Mouse (Mus musculus): ENCODE data around the gene Gpsm3. TPM values are rescaled to one million over a fixed set of nuclear protein-coding genes. Genes with fewer than 3 reads are reported as not detected.
A peak's percentile ranks its signal among the peaks of the same experiment; 100 is the strongest.

The Gpsm3 gene
- total and polyA plus RNA-seq, 3 experiments = 3.9 to 6.4 (median 5.2) TPM

- H3K27ac ChIP-seq = peak overlapping the region; percentile 55
- H3K36me3 ChIP-seq (ENCODE audit: control insufficient read depth, insufficient read depth, low read length) = no peaks in the 10 kb centered on the region
- no peak for TF ChIP-seq CTCF (IDR thresholded peaks at IDR 0.05)
- 0 out of 2 replicates have a peak, but pooled peaks have one; percentile 46 for TF ChIP-seq EP300 (IDR thresholded peaks at IDR 0.05; ENCODE audit: insufficient read depth, low read depth, low read length)
- TF ChIP-seq POLR2A (IDR thresholded peaks at IDR 0.05; ENCODE audit: insufficient read depth, low read depth, low read length) = peak; percentile 55
- H3K4me1 ChIP-seq (ENCODE audit: control insufficient read depth, insufficient read depth, low read length) = peaks cover 5% of the 10 kb centered on the region
- no peaks in the 10 kb centered on the region for H3K79me2 ChIP-seq (replicated peaks; ENCODE audit: control insufficient read depth, insufficient read depth, low read length)
- H3K4me3 ChIP-seq = peak overlapping the region; percentile 47
- 4% methylated on average over 26 of the region's 26 CpGs for WGBS
- 0 out of 2 replicates have a peak overlapping the region, but pooled peaks have one; percentile 47 for H3K9ac ChIP-seq (ENCODE audit: low read depth, low read length)
- intact Hi-C loops (cut with DNase I) = no loop called here
- H3K27me3 ChIP-seq (ENCODE audit: control insufficient read depth, insufficient read depth, low read length) = no peaks in the 10 kb centered on the region
- DNase-seq = peak; percentile 87 to 88
Observed at GRCm38 (mm10) chr17:34632261-34632691, 42.7 kb downstream of the Gpsm3 start.

GRCm38 (mm10) chr17:34635671-34636070, 46.1 kb downstream of the Gpsm3 start:
- Histone ChIP-seq H3K9ac (ENCODE audit: low read depth, low read length) (no peak overlapping the region), H3K27ac (no peak overlapping the region), H3K4me3 (no peak overlapping the region), H3K4me1 (ENCODE audit: control insufficient read depth, insufficient read depth, low read length) (peaks cover 5% of the 10 kb centered on the region), H3K79me2 (replicated peaks; ENCODE audit: control insufficient read depth, insufficient read depth, low read length) (no peaks in the 10 kb centered on the region), H3K36me3 (ENCODE audit: control insufficient read depth, insufficient read depth, low read length) (no peaks in the 10 kb centered on the region), H3K27me3 (ENCODE audit: control insufficient read depth, insufficient read depth, low read length) (no peaks in the 10 kb centered on the region)
- intact Hi-C loops (cut with DNase I) = no loop called here
- TF ChIP-seq POLR2A (IDR thresholded peaks at IDR 0.05; ENCODE audit: insufficient read depth, low read depth, low read length) = no peak
- no peak for TF ChIP-seq CTCF (IDR thresholded peaks at IDR 0.05)
- no peak for TF ChIP-seq EP300 (IDR thresholded peaks at IDR 0.05; ENCODE audit: insufficient read depth, low read depth, low read length)
- WGBS = 49% methylated on average over 2 of the region's 2 CpGs
- no peak for DNase-seq

- no peaks in the 10 kb centered on the region for H3K79me2 ChIP-seq (replicated peaks; ENCODE audit: control insufficient read depth, insufficient read depth, low read length)
- no peak overlapping the region for H3K27ac ChIP-seq
- peaks cover 6% of the 10 kb centered on the region for H3K4me1 ChIP-seq (ENCODE audit: control insufficient read depth, insufficient read depth, low read length)
- no peaks in the 10 kb centered on the region for H3K27me3 ChIP-seq (ENCODE audit: control insufficient read depth, insufficient read depth, low read length)
- WGBS = 45% methylated on average over 3 of the region's 3 CpGs
- no peak overlapping the region for H3K9ac ChIP-seq (ENCODE audit: low read depth, low read length)
- DNase-seq = no peak
- no peaks in the 10 kb centered on the region for H3K36me3 ChIP-seq (ENCODE audit: control insufficient read depth, insufficient read depth, low read length)
- TF ChIP-seq POLR2A (IDR thresholded peaks at IDR 0.05; ENCODE audit: insufficient read depth, low read depth, low read length) (no peak), EP300 (IDR thresholded peaks at IDR 0.05; ENCODE audit: insufficient read depth, low read depth, low read length) (no peak), CTCF (IDR thresholded peaks at IDR 0.05) (no peak)
- intact Hi-C loops (cut with DNase I) = no loop called here
- no peak overlapping the region for H3K4me3 ChIP-seq
Observed at GRCm38 (mm10) chr17:34637459-34637858, 47.9 kb downstream of the Gpsm3 start.

- TF ChIP-seq POLR2A (IDR thresholded peaks at IDR 0.05; ENCODE audit: insufficient read depth, low read depth, low read length) (no peak), EP300 (IDR thresholded peaks at IDR 0.05; ENCODE audit: insufficient read depth, low read depth, low read length) (no peak), CTCF (IDR thresholded peaks at IDR 0.05) (no peak)
- Histone ChIP-seq H3K27me3 (ENCODE audit: control insufficient read depth, insufficient read depth, low read length) (no peaks in the 10 kb centered on the region), H3K4me3 (no peak overlapping the region), H3K9ac (ENCODE audit: low read depth, low read length) (no peak overlapping the region), H3K27ac (peak overlapping the region; percentile 60), H3K36me3 (ENCODE audit: control insufficient read depth, insufficient read depth, low read length) (no peaks in the 10 kb centered on the region), H3K4me1 (ENCODE audit: control insufficient read depth, insufficient read depth, low read length) (peaks cover 6% of the 10 kb centered on the region), H3K79me2 (replicated peaks; ENCODE audit: control insufficient read depth, insufficient read depth, low read length) (no peaks in the 10 kb centered on the region)
- intact Hi-C loops (cut with DNase I) = no loop called here
- 82% methylated on average over 7 of the region's 7 CpGs for WGBS
- DNase-seq = no peak
Observed at GRCm38 (mm10) chr17:34639461-34640255, 50.1 kb downstream of the Gpsm3 start.

GRCm38 (mm10) chr17:34640778-34641601, 51.4 kb downstream of the Gpsm3 start:
- Histone ChIP-seq H3K27ac (peak overlapping the region; percentile 60), H3K9ac (ENCODE audit: low read depth, low read length) (no peak overlapping the region), H3K36me3 (ENCODE audit: control insufficient read depth, insufficient read depth, low read length) (no peaks in the 10 kb centered on the region), H3K79me2 (replicated peaks; ENCODE audit: control insufficient read depth, insufficient read depth, low read length) (no peaks in the 10 kb centered on the region), H3K27me3 (ENCODE audit: control insufficient read depth, insufficient read depth, low read length) (no peaks in the 10 kb centered on the region), H3K4me3 (no peak overlapping the region), H3K4me1 (ENCODE audit: control insufficient read depth, insufficient read depth, low read length) (peaks cover 7% of the 10 kb centered on the region)
- peak; percentile 65 to 74 for DNase-seq
- intact Hi-C loops (cut with DNase I) = no loop called here
- 14% methylated on average over 11 of the region's 11 CpGs for WGBS
- TF ChIP-seq EP300 (IDR thresholded peaks at IDR 0.05; ENCODE audit: insufficient read depth, low read depth, low read length) (0 out of 2 replicates have a peak, but pooled peaks have one; percentile 64), CTCF (IDR thresholded peaks at IDR 0.05) (peak; percentile 50), POLR2A (IDR thresholded peaks at IDR 0.05; ENCODE audit: insufficient read depth, low read depth, low read length) (no peak)

Other genes with a start within 250 kb of the Gpsm3 start
- gene Btnl2, start 235.0 kb upstream of the Gpsm3 start, total RNA-seq (2021) = under 1 TPM; 0.41 to 0.44 TPM
- 0.26 and 0.31 TPM in 2 replicates for gene Btnl2, start 235.0 kb upstream of the Gpsm3 start, polyA plus RNA-seq (2012; rRNA removed)
- not detected for gene Btnl1, start 212.7 kb upstream of the Gpsm3 start, total RNA-seq (2021)
- not detected in 2 replicates for gene Btnl1, start 212.7 kb upstream of the Gpsm3 start, polyA plus RNA-seq (2012; rRNA removed)
- gene BC051142, start 191.0 kb upstream of the Gpsm3 start, total RNA-seq (2021) = not detected
- 0.94 and 1.1 TPM in 2 replicates for gene BC051142, start 191.0 kb upstream of the Gpsm3 start, polyA plus RNA-seq (2012; rRNA removed)
- gene Btnl4, start 112.5 kb upstream of the Gpsm3 start, total RNA-seq (2021) = not detected
- gene Btnl4, start 112.5 kb upstream of the Gpsm3 start, polyA plus RNA-seq (2012; rRNA removed) = not detected in 2 replicates
- gene Btnl6, start 72.5 kb upstream of the Gpsm3 start, total RNA-seq (2021) = not detected
- not detected in 2 replicates for gene Btnl6, start 72.5 kb upstream of the Gpsm3 start, polyA plus RNA-seq (2012; rRNA removed)
- gene Notch4, start 25.5 kb upstream of the Gpsm3 start, total RNA-seq (2021) = 10 to 100 TPM; 30.4 to 32.3 TPM
- gene Notch4, start 25.5 kb upstream of the Gpsm3 start, polyA plus RNA-seq (2012; rRNA removed) = 21.4 and 24.8 TPM in 2 replicates
- gene Pbx2, start 1.5 kb downstream of the Gpsm3 start, total RNA-seq (2021) = 10 to 100 TPM; 16.1 to 18.4 TPM
- 22.1 and 28.3 TPM in 2 replicates for gene Pbx2, start 1.5 kb downstream of the Gpsm3 start, polyA plus RNA-seq (2012; rRNA removed)
- under 1 TPM; 0.14 to 0.18 TPM for gene Ager, start 8.1 kb downstream of the Gpsm3 start, total RNA-seq (2021)
- gene Ager, start 8.1 kb downstream of the Gpsm3 start, polyA plus RNA-seq (2012; rRNA removed) = 0.38 and 2.2 TPM in 2 replicates
- 10 to 100 TPM; 37.6 to 40.4 TPM for gene Rnf5, start 13.9 kb downstream of the Gpsm3 start, total RNA-seq (2021)
- 71.7 and 92.2 TPM in 2 replicates for gene Rnf5, start 13.9 kb downstream of the Gpsm3 start, polyA plus RNA-seq (2012; rRNA removed)
- gene Agpat1, start 14.5 kb downstream of the Gpsm3 start, total RNA-seq (2021) = 10 to 100 TPM; 64.8 to 68.9 TPM
- 178 and 184 TPM in 2 replicates for gene Agpat1, start 14.5 kb downstream of the Gpsm3 start, polyA plus RNA-seq (2012; rRNA removed)
- 1 to 10 TPM; 1.2 to 1.8 TPM for gene Egfl8, start 26.2 kb downstream of the Gpsm3 start, total RNA-seq (2021)
- gene Egfl8, start 26.2 kb downstream of the Gpsm3 start, polyA plus RNA-seq (2012; rRNA removed) = 2.4 and 3.4 TPM in 2 replicates
- gene Ppt2, start 38.7 kb downstream of the Gpsm3 start, total RNA-seq (2021) = 10 to 100 TPM; 53.0 to 63.9 TPM
- gene Ppt2, start 38.7 kb downstream of the Gpsm3 start, polyA plus RNA-seq (2012; rRNA removed) = 50.5 and 55.7 TPM in 2 replicates
- gene Prrt1, start 39.7 kb downstream of the Gpsm3 start, total RNA-seq (2021) = 1 to 10 TPM in 1 of 2 experiments, under 1 TPM in 1; 0.86 to 1.4 TPM
- gene Prrt1, start 39.7 kb downstream of the Gpsm3 start, polyA plus RNA-seq (2012; rRNA removed) = 2.7 and 7.0 TPM in 2 replicates
- gene Fkbpl, start 55.0 kb downstream of the Gpsm3 start, total RNA-seq (2021) = 1 to 10 TPM; 7.9 TPM
- gene Fkbpl, start 55.0 kb downstream of the Gpsm3 start, polyA plus RNA-seq (2012; rRNA removed) = 4.0 and 8.8 TPM in 2 replicates
- gene Atf6b, start 57.3 kb downstream of the Gpsm3 start, total RNA-seq (2021) = 10 to 100 TPM; 15.3 to 18.4 TPM
- gene Atf6b, start 57.3 kb downstream of the Gpsm3 start, polyA plus RNA-seq (2012; rRNA removed) = 25.3 and 27.4 TPM in 2 replicates
- 10 to 100 TPM; 28.5 to 28.8 TPM for gene Tnxb, start 80.7 kb downstream of the Gpsm3 start, total RNA-seq (2021)
- gene Tnxb, start 80.7 kb downstream of the Gpsm3 start, polyA plus RNA-seq (2012; rRNA removed) = 27.3 and 32.7 TPM in 2 replicates
- gene C4b, start 154.1 kb downstream of the Gpsm3 start, total RNA-seq (2021) = 10 to 100 TPM; 16.8 to 19.7 TPM
- 18.0 and 26.6 TPM in 2 replicates for gene C4b, start 154.1 kb downstream of the Gpsm3 start, polyA plus RNA-seq (2012; rRNA removed)
- not detected for gene Cyp21a1, start 214.8 kb downstream of the Gpsm3 start, total RNA-seq (2021)
- gene Cyp21a1, start 214.8 kb downstream of the Gpsm3 start, polyA plus RNA-seq (2012; rRNA removed) = 0.09 and 0.20 TPM in 2 replicates
- gene Stk19, start 247.1 kb downstream of the Gpsm3 start, total RNA-seq (2021) = 1 to 10 TPM; 8.5 to 9.5 TPM
- gene Stk19, start 247.1 kb downstream of the Gpsm3 start, polyA plus RNA-seq (2012; rRNA removed) = 14.1 and 17.3 TPM in 2 replicates
- gene Dxo, start 247.2 kb downstream of the Gpsm3 start, total RNA-seq (2021) = 10 to 100 TPM; 12.4 to 14.2 TPM
- 22.9 and 28.3 TPM in 2 replicates for gene Dxo, start 247.2 kb downstream of the Gpsm3 start, polyA plus RNA-seq (2012; rRNA removed)